Mouse (Mus musculus): ENCODE data around the gene Ten1.

DNA sequence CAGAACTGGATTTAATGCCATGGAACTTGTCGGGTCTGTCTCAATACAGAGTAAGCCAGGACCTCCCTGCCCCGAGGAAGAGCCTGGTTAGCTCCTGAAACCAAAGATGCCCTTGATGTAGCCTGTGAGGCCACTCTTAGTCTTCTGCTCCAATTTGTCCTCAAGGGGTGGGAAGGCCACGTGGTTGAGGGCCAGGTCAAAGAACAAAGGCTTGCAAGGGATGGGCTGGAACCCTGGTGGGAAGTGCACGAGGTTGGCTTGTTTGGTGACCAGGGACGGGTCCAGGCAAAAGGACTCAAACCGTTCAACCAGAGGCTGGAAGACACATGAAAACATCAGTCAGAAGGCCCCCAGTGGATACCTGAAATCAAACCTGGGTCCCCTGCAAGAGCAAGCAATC, 47.0 kb downstream of the Ten1 start:
- TF ChIP-seq POLR2A (IDR thresholded peaks at IDR 0.05; ENCODE audit: insufficient read depth, low read length) (no peak), EP300 (IDR thresholded peaks at IDR 0.05; ENCODE audit: insufficient read depth, low read depth, low read length) (no peak)
